Mouse (Mus musculus): ENCODE measurements around the gene Pced1b. TPM values are rescaled to one million over a fixed set of nuclear protein-coding genes. Genes with fewer than 3 reads are reported as not detected.

Gene Pced1b
- polyA plus RNA-seq, 1 experiment, result 24.8 TPM

DNA sequence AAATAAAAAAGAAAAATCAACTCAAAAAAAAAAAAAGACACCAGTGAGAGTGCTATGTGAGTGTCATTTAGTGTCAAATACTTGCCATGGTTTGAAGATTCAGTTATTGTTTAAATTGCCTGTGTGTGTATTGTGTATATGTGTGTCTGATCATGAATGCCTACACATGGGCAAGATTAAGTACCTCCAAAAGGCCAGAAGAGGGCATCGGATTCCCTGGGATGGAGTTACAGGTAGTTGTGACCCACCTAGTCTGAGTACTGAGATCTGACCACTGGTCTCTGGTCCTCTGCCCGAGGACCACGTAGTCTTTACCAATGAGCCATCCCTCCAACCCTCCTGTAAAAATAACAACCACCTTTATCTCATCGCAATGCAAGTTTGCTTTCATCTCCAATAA is 7.5 kb downstream of the Pced1b start:
- Histone ChIP-seq H3K4me3 (replicated peaks; ENCODE audit: extremely low read depth, low read depth, low read length) (no peak overlapping the region), H3K4me1 (ENCODE audit: control insufficient read depth, insufficient read depth, low read length) (peaks cover 12% of the 10 kb centered on the region)
- DNase-seq, result no peak
- TF ChIP-seq CTCF (IDR thresholded peaks at IDR 0.05; ENCODE audit: insufficient read depth, low read length), result 0 out of 2 replicates have a peak, but pooled peaks have one; percentile 7
- no peak for TF ChIP-seq POLR2A (IDR thresholded peaks at IDR 0.05; ENCODE audit: borderline replicate concordance, extremely low read depth, low read depth, low read length)
- WGBS, result 96% methylated on average over 4 of the region's 4 CpGs

GRCm38 (mm10) chr15:97255800-97256199 is 8.9 kb downstream of the Pced1b start:
- no peak for TF ChIP-seq POLR2A (IDR thresholded peaks at IDR 0.05; ENCODE audit: borderline replicate concordance, extremely low read depth, low read depth, low read length)
- TF ChIP-seq CTCF (IDR thresholded peaks at IDR 0.05; ENCODE audit: insufficient read depth, low read length), result no peak
- WGBS, result 63% methylated on average over 3 of the region's 3 CpGs
- peaks cover 12% of the 10 kb centered on the region for H3K4me1 ChIP-seq (ENCODE audit: control insufficient read depth, insufficient read depth, low read length)
- H3K4me3 ChIP-seq (replicated peaks; ENCODE audit: extremely low read depth, low read depth, low read length), result no peak overlapping the region
- no peak for DNase-seq

DNA sequence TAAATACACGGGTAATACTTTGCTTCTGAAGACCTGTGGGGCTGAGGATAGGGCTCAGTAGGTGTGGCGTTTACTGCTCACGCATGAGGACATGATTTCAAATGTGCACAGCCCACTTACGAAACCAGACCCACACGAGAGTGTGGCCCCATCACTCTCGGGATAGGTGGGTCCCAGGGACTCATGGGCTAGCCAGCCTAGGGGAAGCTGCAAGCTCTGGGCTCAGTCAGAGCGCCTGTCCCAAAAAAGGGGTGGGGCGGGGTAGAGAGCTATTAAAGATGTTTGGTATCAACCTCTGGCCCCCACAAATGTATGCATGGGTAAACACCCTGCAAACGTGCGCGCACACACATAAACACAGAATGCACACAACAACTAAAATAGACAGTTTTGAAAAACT is 9.5 kb downstream of the Pced1b start:
- DNase-seq, result no peak
- H3K4me1 ChIP-seq (ENCODE audit: control insufficient read depth, insufficient read depth, low read length), result peaks cover 12% of the 10 kb centered on the region
- no peak overlapping the region for H3K4me3 ChIP-seq (replicated peaks; ENCODE audit: extremely low read depth, low read depth, low read length)
- no peak for TF ChIP-seq POLR2A (IDR thresholded peaks at IDR 0.05; ENCODE audit: borderline replicate concordance, extremely low read depth, low read depth, low read length)
- TF ChIP-seq CTCF (IDR thresholded peaks at IDR 0.05; ENCODE audit: insufficient read depth, low read length), result no peak
- 93% methylated on average over 11 of the region's 11 CpGs for WGBS

GRCm38 (mm10) chr15:97257206-97257775 is 10.4 kb downstream of the Pced1b start:
- no peak for DNase-seq
- WGBS, result 44% methylated on average over 8 of the region's 8 CpGs
- no peak overlapping the region for H3K4me3 ChIP-seq (replicated peaks; ENCODE audit: extremely low read depth, low read depth, low read length)
- TF ChIP-seq POLR2A (IDR thresholded peaks at IDR 0.05; ENCODE audit: borderline replicate concordance, extremely low read depth, low read depth, low read length) (no peak), CTCF (IDR thresholded peaks at IDR 0.05; ENCODE audit: insufficient read depth, low read length) (no peak)
- H3K4me1 ChIP-seq (ENCODE audit: control insufficient read depth, insufficient read depth, low read length), result peaks cover 12% of the 10 kb centered on the region

DNA sequence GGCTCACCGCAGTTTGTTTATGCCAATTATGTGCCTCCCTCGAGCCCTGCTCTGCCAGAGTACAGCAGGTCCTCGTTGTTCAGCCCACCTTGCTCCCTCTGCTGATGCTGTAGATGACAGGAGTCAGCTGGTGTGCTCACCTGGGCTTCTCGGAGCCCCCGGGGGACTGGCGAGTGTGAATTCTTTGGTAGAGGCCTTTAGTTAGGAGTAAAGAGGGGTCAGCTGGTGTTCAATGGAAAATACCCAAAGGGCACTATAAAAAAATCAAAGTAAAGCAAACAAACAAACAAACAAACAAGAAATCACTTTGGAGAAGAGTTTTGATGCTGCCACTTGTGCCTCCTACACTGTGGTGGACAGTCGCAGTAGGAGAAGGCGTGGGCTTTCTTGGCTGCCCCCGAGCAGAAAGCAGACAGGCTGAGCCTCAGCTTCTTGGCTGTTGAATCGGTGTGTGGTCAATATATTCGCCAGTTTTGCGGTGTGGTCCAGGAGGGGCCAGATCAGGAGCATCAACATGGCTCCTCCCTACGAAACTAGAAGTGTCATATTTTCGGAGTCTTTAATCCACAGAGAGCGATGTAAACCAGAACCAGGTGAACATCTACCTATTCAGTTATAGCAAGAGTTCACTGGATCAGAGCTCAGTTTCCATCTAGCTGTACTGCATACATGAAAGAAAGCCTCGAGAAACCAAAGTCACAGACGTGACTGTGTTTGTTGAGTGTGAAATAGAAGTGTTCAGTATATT is 11.8 kb downstream of the Pced1b start:
- Histone ChIP-seq H3K4me3 (replicated peaks; ENCODE audit: extremely low read depth, low read depth, low read length) (no peak overlapping the region), H3K4me1 (ENCODE audit: control insufficient read depth, insufficient read depth, low read length) (peaks cover 12% of the 10 kb centered on the region)
- no peak for DNase-seq
- WGBS, result 83% methylated on average over 17 of the region's 17 CpGs
- no peak for TF ChIP-seq CTCF (IDR thresholded peaks at IDR 0.05; ENCODE audit: insufficient read depth, low read length)
- no peak for TF ChIP-seq POLR2A (IDR thresholded peaks at IDR 0.05; ENCODE audit: borderline replicate concordance, extremely low read depth, low read depth, low read length)

DNA sequence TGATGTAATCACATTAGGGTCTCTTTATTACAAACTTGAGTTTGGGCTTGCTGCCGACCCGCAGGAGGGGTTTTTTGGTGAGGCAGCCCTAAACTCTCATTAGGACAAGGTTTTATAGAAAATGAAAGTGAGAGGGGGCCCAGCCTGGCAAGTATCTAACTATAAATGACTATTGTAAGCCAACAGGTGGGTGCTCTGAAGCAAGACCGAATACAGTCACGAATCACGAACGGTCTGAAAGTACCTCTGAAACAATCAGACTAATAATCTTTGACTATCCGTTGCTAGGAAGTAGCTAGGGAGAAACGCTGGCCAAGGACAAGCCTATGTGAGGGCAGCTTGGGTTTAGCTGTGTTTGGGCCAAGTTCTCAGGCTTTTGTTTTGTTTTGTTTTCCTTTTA is 12.4 kb downstream of the Pced1b start:
- 43% methylated on average over 8 of the region's 8 CpGs for WGBS
- Histone ChIP-seq H3K4me3 (replicated peaks; ENCODE audit: extremely low read depth, low read depth, low read length) (no peak overlapping the region), H3K4me1 (ENCODE audit: control insufficient read depth, insufficient read depth, low read length) (peaks cover 9% of the 10 kb centered on the region; the same call in 1 of the 2 replicates)
- TF ChIP-seq CTCF (IDR thresholded peaks at IDR 0.05; ENCODE audit: insufficient read depth, low read length), result no peak
- no peak for TF ChIP-seq POLR2A (IDR thresholded peaks at IDR 0.05; ENCODE audit: borderline replicate concordance, extremely low read depth, low read depth, low read length)
- DNase-seq, result no peak

DNA sequence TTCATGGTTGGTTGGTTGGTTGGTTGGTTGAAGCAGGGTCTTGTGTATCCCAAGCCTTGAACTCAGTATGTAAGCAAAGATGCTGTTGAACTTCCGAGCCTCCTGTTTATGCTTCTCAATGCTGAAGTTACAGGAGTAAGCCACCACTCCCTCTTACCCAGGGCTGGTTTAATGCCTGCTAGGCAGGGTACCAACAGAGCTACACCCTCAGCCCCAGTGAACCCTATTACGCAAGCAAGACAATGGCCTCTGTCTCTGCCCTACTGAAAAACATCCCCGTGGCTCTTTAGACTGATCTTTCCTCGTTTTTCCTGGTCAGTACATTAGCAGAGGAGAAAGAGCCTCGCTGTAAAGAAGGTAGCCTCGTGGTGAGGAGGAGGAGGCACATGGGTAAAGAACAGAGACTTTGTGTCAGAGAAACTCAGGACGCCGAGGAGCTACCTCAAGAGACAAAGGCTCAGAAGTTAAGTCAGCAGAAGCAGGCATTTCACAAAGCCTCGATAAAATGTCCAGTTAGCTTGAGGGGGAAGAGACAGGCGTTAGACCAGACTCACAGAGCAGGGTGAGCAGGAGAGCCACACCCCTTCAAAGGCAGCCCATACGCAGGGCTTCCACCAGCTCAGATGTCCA is 13.2 kb downstream of the Pced1b start:
- H3K4me1 ChIP-seq (ENCODE audit: control insufficient read depth, insufficient read depth, low read length), result peaks cover 9% of the 10 kb centered on the region; the same call in 1 of the 2 replicates
- no peak for DNase-seq
- WGBS, result 67% methylated on average over 11 of the region's 11 CpGs
- TF ChIP-seq POLR2A (IDR thresholded peaks at IDR 0.05; ENCODE audit: borderline replicate concordance, extremely low read depth, low read depth, low read length) (no peak), CTCF (IDR thresholded peaks at IDR 0.05; ENCODE audit: insufficient read depth, low read length) (no peak)
- no peak overlapping the region for H3K4me3 ChIP-seq (replicated peaks; ENCODE audit: extremely low read depth, low read depth, low read length)

DNA sequence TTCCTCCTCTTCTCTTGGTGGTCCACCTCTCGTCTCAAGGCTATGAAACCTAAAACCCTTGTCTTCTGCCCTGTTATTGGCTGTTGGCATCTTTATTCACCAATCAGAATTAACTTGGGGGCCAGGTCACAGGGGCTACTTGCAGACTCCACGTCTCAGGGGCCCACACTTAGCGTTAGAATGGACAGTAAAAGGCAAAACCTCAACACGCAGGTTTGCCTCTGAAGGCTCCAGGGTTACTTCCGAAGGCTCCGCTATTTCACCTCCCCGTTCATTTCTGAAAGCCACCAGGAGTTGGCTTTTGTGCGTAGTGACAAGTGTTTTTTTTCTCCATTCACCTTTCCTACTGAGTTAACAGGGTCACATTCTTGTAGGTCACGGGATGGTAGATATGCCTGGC is 15.3 kb downstream of the Pced1b start:
- TF ChIP-seq CTCF (IDR thresholded peaks at IDR 0.05; ENCODE audit: insufficient read depth, low read length), result no peak
- no peak for TF ChIP-seq POLR2A (IDR thresholded peaks at IDR 0.05; ENCODE audit: borderline replicate concordance, extremely low read depth, low read depth, low read length)
- no peak overlapping the region for H3K4me3 ChIP-seq (replicated peaks; ENCODE audit: extremely low read depth, low read depth, low read length)
- 88% methylated on average over 9 of the region's 9 CpGs for WGBS
- peaks cover 3% of the 10 kb centered on the region; the same call in 1 of the 2 replicates for H3K4me1 ChIP-seq (ENCODE audit: control insufficient read depth, insufficient read depth, low read length)
- no peak for DNase-seq

DNA sequence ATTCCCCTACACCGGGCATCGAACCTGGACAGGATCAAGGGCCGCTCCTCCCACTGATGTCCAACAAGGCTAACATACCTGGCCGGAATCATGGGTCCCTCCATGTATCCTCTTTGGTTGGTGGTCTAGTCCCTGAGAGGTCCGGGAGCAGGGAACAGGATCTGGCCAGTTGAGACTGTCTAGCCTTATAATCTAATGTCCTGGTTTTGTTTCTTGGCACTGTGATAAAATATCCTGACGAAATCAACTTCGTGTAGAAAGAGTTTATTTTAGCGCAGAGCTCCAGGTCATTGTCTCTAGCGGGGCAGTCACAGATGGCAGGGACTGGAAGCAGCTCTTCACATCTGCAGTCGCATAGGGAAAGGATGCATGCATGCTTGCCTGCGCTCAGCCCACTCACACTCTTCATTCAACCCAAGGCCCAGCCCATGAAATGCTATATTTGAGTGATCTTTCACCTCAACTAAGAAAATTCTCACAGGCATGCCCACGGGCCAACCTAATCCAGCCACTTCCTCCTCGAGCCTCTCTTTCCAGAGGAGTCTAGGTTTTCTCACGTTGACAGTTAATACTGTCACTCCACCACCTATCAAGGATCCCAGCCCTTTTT is 19.4 kb downstream of the Pced1b start:
- 49% methylated on average over 14 of the region's 14 CpGs for WGBS
- Histone ChIP-seq H3K4me1 (ENCODE audit: control insufficient read depth, insufficient read depth, low read length) (peaks cover 9% of the 10 kb centered on the region; the same call in 1 of the 2 replicates), H3K4me3 (replicated peaks; ENCODE audit: extremely low read depth, low read depth, low read length) (no peak overlapping the region)
- TF ChIP-seq POLR2A (IDR thresholded peaks at IDR 0.05; ENCODE audit: borderline replicate concordance, extremely low read depth, low read depth, low read length) (no peak), CTCF (IDR thresholded peaks at IDR 0.05; ENCODE audit: insufficient read depth, low read length) (no peak)
- no peak for DNase-seq
